Mouse (Mus musculus): ENCODE data around the gene Esr2. TPM values are rescaled to one million over a fixed set of nuclear protein-coding genes. Genes with fewer than 3 reads are reported as not detected.
"Not testable (repeated sequence)": the region's sequence is repeated elsewhere in the genome, so short reads cannot be mapped to it uniquely, and the experiment has no call there.

Gene Esr2
- 0.05 and 0.06 TPM in 2 replicates for polyA plus RNA-seq (2015; fragmentation: Nextera tagmentation; extraction: Ambion mirVana)

GRCm38 (mm10) chr12:76177000-76177863 lies at the start of gene Esr2:
TSS of gene Esr2 (minus strand) at chr12:76177259.
- Histone ChIP-seq H3K36me3 (no peaks in the 10 kb centered on the region), H3K9me3 (no peaks in the 10 kb centered on the region), H3K4me3 (replicated peaks) (peak within 1 kb of the TSS; percentile 37), H3K27me3 (replicated peaks) (peaks cover 3% of the 10 kb centered on the region; the same call in 1 of the 2 replicates), H3K4me2 (replicated peaks) (peak within 1 kb of the TSS; percentile 90), H3K27ac (no peak within 1 kb of the TSS), H3K9ac (peak within 1 kb of the TSS; percentile 39), H3K4me1 (replicated peaks) (peaks cover 8% of the 10 kb centered on the region)
- peak; percentile 60 for ATAC-seq
- WGBS: 1% methylated on average over 39 of the region's 39 CpGs

- not testable (repeated sequence) for H3K4me2 ChIP-seq (replicated peaks); H3K27ac ChIP-seq; H3K9me3 ChIP-seq; H3K36me3 ChIP-seq; H3K9ac ChIP-seq; ATAC-seq; H3K4me3 ChIP-seq (replicated peaks); H3K27me3 ChIP-seq (replicated peaks); H3K4me1 ChIP-seq (replicated peaks)
- 69% methylated on average over 4 of the region's 8 CpGs for WGBS
Measured at GRCm38 (mm10) chr12:76222104-76222503, 45.0 kb upstream of the Esr2 start.

GRCm38 (mm10) chr12:76216716-76217115 lies 39.7 kb upstream of the Esr2 start:
- no peak overlapping the region for H3K4me2 ChIP-seq (replicated peaks)
- WGBS: 66% methylated on average over 11 of the region's 11 CpGs
- H3K27ac ChIP-seq: no peak overlapping the region
- H3K9ac ChIP-seq: no peak overlapping the region
- no peak for ATAC-seq
- H3K9me3 ChIP-seq: no peaks in the 10 kb centered on the region
- no peaks in the 10 kb centered on the region for H3K4me1 ChIP-seq (replicated peaks)
- no peaks in the 10 kb centered on the region for H3K36me3 ChIP-seq
- no peaks in the 10 kb centered on the region for H3K27me3 ChIP-seq (replicated peaks)
- H3K4me3 ChIP-seq (replicated peaks): no peak overlapping the region

- ATAC-seq: no peak
- WGBS: 32% methylated on average over 5 of the region's 5 CpGs
- H3K9me3 ChIP-seq: no peaks in the 10 kb centered on the region
Measured at GRCm38 (mm10) chr12:76215121-76215520, 38.1 kb upstream of the Esr2 start.

DNA sequence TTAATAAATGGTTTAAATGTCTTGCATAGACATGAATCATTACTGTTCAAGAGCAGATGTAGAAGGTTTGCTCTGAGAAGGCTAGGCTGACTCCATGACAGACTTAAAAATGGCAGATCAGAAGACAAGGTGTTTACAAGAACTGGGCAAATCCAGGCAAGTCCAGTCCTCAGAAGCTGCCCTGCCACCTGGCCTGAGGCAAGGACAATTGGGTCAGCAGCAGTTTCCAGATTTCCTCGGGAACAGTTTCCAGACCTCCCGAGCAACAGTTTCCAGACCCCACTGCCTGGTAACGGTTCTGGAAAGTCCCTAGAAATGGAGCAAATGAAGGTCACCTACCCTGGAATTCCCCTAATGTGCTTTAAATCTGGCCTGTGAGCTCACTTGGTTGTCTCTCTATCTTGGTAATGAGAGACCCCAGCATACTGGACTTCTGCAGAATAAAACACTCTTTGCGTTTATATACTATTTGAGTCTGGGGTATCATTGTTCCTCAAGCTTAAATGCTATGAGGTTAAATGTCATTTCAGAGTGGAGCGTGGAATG lies 32.4 kb upstream of the Esr2 start:
- no peak overlapping the region for H3K4me3 ChIP-seq (replicated peaks)
- H3K27ac ChIP-seq: no peak overlapping the region
- WGBS: 86% methylated on average over 5 of the region's 5 CpGs
- no peak overlapping the region for H3K9ac ChIP-seq
- H3K36me3 ChIP-seq: no peaks in the 10 kb centered on the region
- ATAC-seq: no peak
- H3K9me3 ChIP-seq: no peaks in the 10 kb centered on the region
- no peaks in the 10 kb centered on the region for H3K4me1 ChIP-seq (replicated peaks)
- no peak overlapping the region for H3K4me2 ChIP-seq (replicated peaks)
- H3K27me3 ChIP-seq (replicated peaks): no peaks in the 10 kb centered on the region

More at GRCm38 (mm10) chr12:76215121-76215520, 38.1 kb upstream of the Esr2 start:
- Histone ChIP-seq H3K4me2 (replicated peaks) (no peak overlapping the region), H3K36me3 (no peaks in the 10 kb centered on the region), H3K4me1 (replicated peaks) (no peaks in the 10 kb centered on the region), H3K4me3 (replicated peaks) (no peak overlapping the region), H3K27me3 (replicated peaks) (no peaks in the 10 kb centered on the region), H3K27ac (no peak overlapping the region), H3K9ac (no peak overlapping the region)

DNA sequence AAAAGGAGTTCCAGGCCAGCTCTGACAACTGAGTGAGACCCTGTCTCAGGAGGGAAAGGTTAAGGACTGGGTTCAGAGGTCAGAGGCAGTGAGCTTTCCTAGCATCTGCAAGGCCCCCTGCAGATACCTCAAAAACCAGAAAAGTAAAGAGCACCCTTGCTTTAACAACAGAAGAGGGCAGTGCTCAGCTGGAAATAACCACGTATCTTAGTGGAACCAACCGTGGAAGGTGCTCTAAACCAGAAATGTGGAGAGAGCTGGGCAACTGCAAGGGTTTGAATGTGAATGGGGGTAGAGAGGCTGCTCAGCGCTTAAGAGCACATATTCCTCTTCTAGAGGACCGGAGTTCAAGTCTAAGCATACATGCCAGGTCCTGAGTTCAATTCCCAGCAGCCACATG lies 23.3 kb upstream of the Esr2 start:
- peaks cover 7% of the 10 kb centered on the region; the same call in 1 of the 2 replicates for H3K4me1 ChIP-seq (replicated peaks)
- 68% methylated on average over 4 of the region's 4 CpGs for WGBS
- no peaks in the 10 kb centered on the region for H3K9me3 ChIP-seq
- H3K4me3 ChIP-seq (replicated peaks): no peak overlapping the region
- H3K27ac ChIP-seq: no peak overlapping the region
- no peaks in the 10 kb centered on the region for H3K27me3 ChIP-seq (replicated peaks)
- no peak for ATAC-seq
- H3K9ac ChIP-seq: no peak overlapping the region
- no peaks in the 10 kb centered on the region for H3K36me3 ChIP-seq
- H3K4me2 ChIP-seq (replicated peaks): no peak overlapping the region

DNA sequence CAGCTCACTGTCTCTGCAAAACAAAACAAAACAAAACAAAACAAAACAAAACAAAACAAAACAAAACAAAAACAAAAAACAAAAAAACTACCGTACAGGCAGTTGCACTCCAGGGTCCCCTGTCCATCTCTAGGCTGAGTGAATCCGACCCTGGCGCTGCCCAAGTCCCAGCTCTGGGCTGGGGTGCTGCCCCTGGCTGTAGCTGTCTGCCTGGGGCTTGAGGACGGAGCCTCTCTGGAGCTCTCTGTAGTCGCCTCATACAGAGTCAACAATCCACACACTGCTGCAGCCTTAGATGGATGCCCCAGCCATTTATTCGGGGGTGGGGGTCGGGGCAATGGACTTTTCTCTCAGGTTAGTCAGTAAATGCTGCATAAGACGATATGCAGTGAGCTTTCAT lies 20.0 kb upstream of the Esr2 start:
- Histone ChIP-seq H3K9ac (no peak overlapping the region), H3K4me3 (replicated peaks) (no peak overlapping the region), H3K27me3 (replicated peaks) (no peaks in the 10 kb centered on the region), H3K27ac (no peak overlapping the region), H3K9me3 (no peaks in the 10 kb centered on the region), H3K4me2 (replicated peaks) (peak overlapping the region; percentile 81), H3K4me1 (replicated peaks) (peaks cover 7% of the 10 kb centered on the region; the same call in 1 of the 2 replicates), H3K36me3 (no peaks in the 10 kb centered on the region)
- ATAC-seq: peak; percentile 54; the same call in 1 of the 2 replicates
- WGBS: 44% methylated on average over 8 of the region's 8 CpGs

GRCm38 (mm10) chr12:76196709-76197054 lies 19.6 kb upstream of the Esr2 start:
- Histone ChIP-seq H3K4me1 (replicated peaks) (peaks cover 7% of the 10 kb centered on the region; the same call in 1 of the 2 replicates), H3K9ac (no peak overlapping the region), H3K27ac (peak overlapping the region; percentile 42; the same call in 1 of the 2 replicates), H3K36me3 (no peaks in the 10 kb centered on the region), H3K4me2 (replicated peaks) (peak overlapping the region; percentile 81), H3K27me3 (replicated peaks) (no peaks in the 10 kb centered on the region), H3K4me3 (replicated peaks) (peak overlapping the region; percentile 33; the same call in 1 of the 2 replicates), H3K9me3 (no peaks in the 10 kb centered on the region)
- 9% methylated on average over 6 of the region's 6 CpGs for WGBS
- peak; percentile 69 for ATAC-seq

DNA sequence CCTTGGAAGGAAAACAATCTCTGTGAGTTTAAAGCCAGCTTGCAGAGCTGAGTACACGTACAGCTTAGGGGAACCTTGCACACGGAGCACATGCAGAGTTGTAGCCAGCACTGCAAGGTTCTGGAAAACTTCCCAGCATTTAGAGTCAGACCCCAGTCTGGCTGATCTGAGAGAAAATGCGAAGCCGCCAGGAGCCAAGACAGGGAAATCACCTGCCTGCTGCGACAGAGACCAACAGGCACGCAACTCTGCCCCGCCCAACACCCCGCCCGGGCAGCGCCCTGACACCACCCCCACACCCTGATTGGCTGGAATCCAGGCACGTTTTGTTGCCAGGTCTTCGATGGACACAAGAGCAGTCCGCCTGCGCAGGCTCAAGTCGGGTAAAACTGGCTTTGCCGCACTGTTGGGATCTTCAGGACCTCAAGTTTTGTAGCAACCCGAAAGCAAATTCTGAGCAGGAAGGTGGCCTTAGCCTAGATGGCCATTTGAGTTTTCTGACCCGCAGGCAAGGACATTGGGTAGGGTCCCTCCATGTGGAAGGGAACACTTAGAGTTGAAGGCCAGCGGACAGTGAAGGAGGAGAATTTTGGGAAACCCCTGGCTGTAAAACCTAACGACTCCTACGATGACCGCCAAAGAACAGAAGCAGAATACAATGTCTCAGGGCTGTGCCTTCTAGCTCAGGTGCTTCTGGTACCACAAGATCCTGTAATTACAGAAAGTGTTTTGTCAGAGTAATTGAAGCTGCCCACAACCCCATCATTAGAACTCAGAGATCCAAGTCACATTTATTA lies 19.1 kb upstream of the Esr2 start:
- ATAC-seq: peak; percentile 92
- peak overlapping the region; percentile 37; the same call in 1 of the 2 replicates for H3K9ac ChIP-seq

GRCm38 (mm10) chr12:76194526-76194925 lies 17.5 kb upstream of the Esr2 start:
- no peaks in the 10 kb centered on the region for H3K27me3 ChIP-seq (replicated peaks)
- no peak overlapping the region for H3K9ac ChIP-seq
- WGBS: 63% methylated on average over 3 of the region's 3 CpGs
- peaks cover 7% of the 10 kb centered on the region; the same call in 1 of the 2 replicates for H3K4me1 ChIP-seq (replicated peaks)
- no peak overlapping the region for H3K4me3 ChIP-seq (replicated peaks)
- H3K4me2 ChIP-seq (replicated peaks): no peak overlapping the region
- no peak for ATAC-seq
- no peak overlapping the region for H3K27ac ChIP-seq
- no peaks in the 10 kb centered on the region for H3K36me3 ChIP-seq
- no peaks in the 10 kb centered on the region for H3K9me3 ChIP-seq

More for the DNA sequence above, 19.1 kb upstream of the Esr2 start:
- H3K4me2 ChIP-seq (replicated peaks): peak overlapping the region; percentile 81
- H3K9me3 ChIP-seq: no peaks in the 10 kb centered on the region
- under 1% methylated on average over 22 of the region's 22 CpGs for WGBS
- peak overlapping the region; percentile 42 for H3K27ac ChIP-seq
- H3K4me3 ChIP-seq (replicated peaks): peak overlapping the region; percentile 33
- H3K36me3 ChIP-seq: no peaks in the 10 kb centered on the region
- H3K27me3 ChIP-seq (replicated peaks): no peaks in the 10 kb centered on the region
- peaks cover 7% of the 10 kb centered on the region; the same call in 1 of the 2 replicates for H3K4me1 ChIP-seq (replicated peaks)

- Histone ChIP-seq H3K4me1 (replicated peaks) (peaks cover 2% of the 10 kb centered on the region; the same call in 1 of the 2 replicates), H3K27ac (no peak overlapping the region), H3K36me3 (no peaks in the 10 kb centered on the region), H3K27me3 (replicated peaks) (no peaks in the 10 kb centered on the region), H3K4me2 (replicated peaks) (no peak overlapping the region), H3K4me3 (replicated peaks) (no peak overlapping the region), H3K9ac (no peak overlapping the region), H3K9me3 (no peaks in the 10 kb centered on the region)
- 46% methylated on average over 11 of the region's 11 CpGs for WGBS
- peak; percentile 64; the same call in 1 of the 2 replicates for ATAC-seq
Measured at GRCm38 (mm10) chr12:76190940-76191339, 13.9 kb upstream of the Esr2 start.

GRCm38 (mm10) chr12:76187849-76188248 lies 10.8 kb upstream of the Esr2 start:
- no peak overlapping the region for H3K4me3 ChIP-seq (replicated peaks)
- no peaks in the 10 kb centered on the region for H3K36me3 ChIP-seq
- WGBS: 36% methylated on average over 8 of the region's 8 CpGs
- H3K4me1 ChIP-seq (replicated peaks): no peaks in the 10 kb centered on the region
- H3K9me3 ChIP-seq: no peaks in the 10 kb centered on the region
- no peak overlapping the region for H3K4me2 ChIP-seq (replicated peaks)
- H3K9ac ChIP-seq: no peak overlapping the region
- peak; percentile 58; the same call in 1 of the 2 replicates for ATAC-seq
- H3K27ac ChIP-seq: no peak overlapping the region
- H3K27me3 ChIP-seq (replicated peaks): no peaks in the 10 kb centered on the region
